Mouse (Mus musculus) G1E-ER4 (cell line): Measurements from ENCODE around the gene Git2. TPM values are rescaled to one million over a fixed set of nuclear protein-coding genes. Genes with fewer than 3 reads are reported as not detected.

Experiments used
- GATA1 ChIP-seq: IDR thresholded peaks from one replicate; pipeline ENCODE4 v1.8.0; 2012; ENCODE audit warnings: low read length, inconsistent platforms
- polyA plus RNA-seq: library from polyadenylated mRNA; stranded (reverse); fragments of >175 nt; gene quantifications from 2 replicates; pipeline ENCODE4 v1.2.3, GENCODE M21; 2012

Gene Git2
- polyA plus RNA-seq, 1 experiment, result 134 TPM

DNA sequence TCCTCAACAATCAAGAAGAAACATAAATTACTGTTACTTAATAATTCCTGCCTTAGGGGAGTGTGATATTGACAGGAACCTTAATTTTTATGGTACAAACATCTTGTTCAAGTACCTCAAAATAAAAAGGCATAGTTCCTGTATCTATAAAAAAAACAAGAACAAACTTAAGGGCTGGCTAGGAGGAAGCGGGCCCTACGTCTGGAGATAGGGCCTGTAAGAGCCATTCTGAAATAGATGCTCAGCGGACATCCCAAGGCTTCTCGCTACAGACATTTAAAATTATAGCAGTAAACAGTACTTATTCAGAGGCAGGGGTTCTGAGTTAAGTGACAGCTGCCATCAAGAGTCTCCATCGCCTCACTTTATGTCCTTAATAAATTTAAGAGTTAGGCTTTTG lies 27.8 kb downstream of the Git2 start:
- no peak for TF ChIP-seq GATA1

DNA sequence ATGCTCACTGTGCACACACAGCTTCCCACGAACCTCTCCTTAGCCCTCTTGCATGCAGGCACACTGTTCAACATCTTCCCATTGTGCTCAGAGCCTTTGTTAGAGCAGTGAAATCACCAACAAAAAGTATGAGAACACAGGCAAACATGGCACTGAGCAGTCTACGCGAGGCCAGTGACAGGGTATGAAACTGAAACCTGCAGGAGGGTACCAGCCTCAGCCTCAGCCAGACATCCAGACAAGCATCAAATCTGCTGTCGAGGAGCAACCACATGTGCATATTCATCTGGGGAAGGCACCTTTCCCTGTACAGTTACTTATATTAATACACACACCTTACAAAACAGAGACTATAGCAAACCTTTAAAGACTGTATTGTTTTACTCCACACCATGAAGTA lies 28.4 kb downstream of the Git2 start:
- no peak for TF ChIP-seq GATA1

DNA sequence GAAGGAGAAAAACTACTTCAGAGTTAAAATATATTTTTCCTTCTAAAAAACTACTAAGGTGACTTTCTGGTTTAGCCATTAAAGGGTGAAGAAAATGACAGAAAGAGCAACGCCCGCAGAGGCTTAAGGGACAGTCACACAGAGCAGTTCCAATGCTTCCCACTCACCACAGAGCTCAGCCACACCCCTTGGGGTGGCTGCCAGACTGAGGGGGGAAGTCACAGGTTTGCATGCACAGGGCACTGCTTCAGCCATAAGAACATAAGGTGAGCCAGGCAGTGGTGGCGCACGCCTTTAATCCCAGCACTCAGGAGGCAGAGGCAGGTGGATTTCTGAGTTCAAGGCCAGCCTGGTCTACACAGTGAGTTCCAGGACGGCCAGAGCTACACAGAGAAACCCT lies 29.7 kb downstream of the Git2 start:
- TF ChIP-seq GATA1, result no peak

DNA sequence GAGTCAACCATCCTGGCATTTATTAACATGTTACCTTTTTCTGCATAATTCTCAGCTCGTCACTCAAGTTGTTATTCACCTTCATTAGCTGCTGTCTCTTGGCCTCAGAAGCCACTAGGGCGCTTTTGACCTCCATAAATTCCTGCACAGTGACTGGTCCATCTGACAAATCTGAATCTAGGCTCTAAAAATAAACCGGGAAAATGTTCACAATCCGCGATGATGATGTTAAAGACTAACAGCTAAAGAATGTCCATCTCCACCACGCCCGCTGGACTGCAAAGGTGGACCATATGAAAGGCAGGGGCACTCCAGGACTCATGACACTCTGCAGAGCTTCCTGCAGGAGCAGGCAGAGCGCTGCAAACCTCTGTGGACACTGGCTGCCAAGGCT lies 31.6 kb downstream of the Git2 start:
- no peak for TF ChIP-seq GATA1

DNA sequence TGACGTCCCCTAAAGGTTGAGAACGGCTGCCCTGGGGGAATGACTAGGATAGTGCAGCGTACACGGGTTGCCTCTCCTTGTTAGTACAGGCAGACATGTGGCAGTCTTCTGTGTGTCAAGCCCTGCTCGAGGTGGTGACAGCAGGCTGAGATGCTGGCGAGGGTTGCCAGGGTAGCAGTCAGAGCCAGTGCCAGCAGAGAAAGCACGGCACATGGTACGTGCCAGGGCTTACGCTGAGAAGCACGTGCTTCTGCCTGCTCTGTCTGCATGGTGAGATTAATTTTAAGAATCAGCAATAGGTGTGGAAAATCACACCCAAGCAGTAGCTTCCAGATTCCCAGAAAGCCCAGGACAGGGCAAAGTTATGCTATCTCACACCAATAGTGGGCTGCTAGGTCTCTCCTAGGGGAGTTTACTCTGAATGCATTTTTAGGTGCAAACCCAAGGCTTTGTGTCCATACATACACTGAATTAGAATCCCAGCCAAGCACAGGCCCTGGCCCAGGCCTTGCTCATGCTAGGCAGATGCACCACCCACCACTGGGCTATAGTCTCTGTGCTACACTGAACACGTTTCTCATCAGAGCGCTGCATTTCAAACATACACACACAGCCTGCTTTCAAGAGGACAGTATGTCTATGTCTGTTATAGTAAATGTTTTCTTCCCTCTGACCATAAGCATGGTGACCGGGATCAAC lies 32.2 kb downstream of the Git2 start:
- no peak for TF ChIP-seq GATA1

DNA sequence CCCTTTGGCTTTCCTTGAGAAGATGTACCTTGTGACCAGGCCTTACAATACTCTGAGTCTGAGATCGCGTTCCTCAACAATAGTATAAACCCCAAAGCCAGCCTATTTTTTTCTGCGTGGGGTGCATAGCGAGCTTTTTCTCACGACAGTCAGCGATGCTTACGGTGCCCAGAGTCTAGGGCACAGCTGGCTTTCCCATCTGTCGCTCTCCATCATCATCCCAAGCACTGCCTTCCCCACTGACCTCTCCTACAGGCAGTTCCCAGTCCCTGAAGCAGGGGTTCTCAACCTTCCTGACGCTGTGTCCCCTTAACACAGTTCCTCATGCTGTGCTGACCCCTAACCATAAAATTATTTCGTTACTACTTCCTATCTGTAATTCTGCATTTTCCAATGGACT lies 32.7 kb downstream of the Git2 start:
- no peak for TF ChIP-seq GATA1

DNA sequence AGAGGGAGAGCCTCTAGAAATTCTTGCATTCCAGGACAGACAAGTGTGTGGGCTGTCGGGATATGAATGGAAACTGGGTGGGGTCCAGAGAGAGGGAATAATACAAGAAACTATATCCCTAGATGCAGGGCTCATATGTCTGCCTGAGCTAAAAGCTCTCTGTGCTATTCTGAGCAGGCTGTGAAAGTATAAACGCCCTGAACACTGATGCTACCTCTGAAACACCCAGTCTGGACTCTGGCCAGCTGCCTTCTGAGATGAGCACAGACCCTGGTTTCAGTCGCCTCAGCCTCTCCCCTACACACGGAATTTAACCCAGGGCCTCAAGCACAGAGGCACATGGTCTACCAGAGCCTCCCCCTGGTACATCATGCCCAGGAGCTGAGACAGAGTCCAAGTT lies 34.7 kb downstream of the Git2 start:
- TF ChIP-seq GATA1, result no peak

DNA sequence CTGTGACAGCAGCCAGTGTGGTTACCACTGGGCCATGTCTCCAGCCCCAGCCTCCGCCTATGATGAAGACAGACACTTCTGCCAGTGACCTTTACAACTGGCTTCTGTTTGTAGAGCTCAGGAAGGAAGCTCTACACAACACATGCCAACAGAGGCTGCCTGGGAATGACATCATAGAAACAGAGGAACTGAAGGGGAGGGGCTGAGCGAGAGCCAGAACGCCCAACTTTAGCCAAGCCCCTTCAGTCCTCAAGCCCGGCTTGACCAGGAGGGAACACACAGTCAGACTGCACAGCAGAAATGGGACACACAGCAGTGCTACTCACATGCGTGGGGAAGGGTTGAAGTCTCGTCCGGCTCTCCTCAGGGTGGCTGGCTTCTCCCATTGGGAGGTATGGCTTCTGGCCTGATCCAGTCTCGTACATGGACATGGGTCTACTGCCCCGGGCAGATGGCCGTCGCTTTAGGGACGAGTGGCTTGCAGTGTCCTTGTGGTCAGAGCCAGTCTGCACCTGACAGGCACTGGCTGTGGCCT lies 36.5 kb downstream of the Git2 start:
- TF ChIP-seq GATA1, result no peak

DNA sequence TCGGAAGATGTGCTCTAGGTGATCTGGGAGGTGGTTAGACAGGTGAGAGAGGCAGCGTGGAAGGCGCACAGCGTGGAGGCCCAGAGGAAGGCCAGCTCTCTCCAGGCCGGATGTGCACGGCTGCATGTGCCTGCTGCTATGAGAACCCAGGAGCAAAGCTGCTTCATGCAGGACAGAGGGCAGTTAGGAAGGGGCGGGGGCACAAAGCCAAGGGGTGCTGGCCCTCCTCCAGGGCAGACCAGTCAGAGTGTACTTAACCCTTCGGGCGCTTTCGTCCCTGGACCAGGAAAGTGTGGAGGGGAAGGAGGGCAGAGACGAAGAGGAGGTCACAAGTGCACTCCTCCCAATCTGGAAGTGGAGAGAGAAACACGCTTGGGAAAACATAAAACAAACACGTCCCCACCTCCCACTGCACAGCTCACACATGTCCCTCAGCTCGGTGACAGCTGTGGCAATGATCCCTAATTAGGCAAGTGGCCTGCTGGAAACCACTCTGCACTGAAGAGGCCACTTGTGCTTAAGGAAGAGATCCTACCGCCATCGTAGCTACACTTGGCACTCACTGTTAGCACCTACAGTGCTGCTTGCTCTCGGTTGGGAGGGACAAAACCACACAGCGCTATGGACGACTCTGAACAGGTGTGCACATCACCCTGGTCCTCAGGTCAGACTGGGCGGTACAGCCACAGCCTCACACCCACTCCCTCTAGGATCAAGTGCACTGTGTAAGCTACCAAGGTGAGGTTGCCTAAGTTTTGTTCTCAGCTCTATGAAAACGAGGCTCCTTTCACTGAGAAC lies 38.0 kb downstream of the Git2 start:
- TF ChIP-seq GATA1, result no peak

DNA sequence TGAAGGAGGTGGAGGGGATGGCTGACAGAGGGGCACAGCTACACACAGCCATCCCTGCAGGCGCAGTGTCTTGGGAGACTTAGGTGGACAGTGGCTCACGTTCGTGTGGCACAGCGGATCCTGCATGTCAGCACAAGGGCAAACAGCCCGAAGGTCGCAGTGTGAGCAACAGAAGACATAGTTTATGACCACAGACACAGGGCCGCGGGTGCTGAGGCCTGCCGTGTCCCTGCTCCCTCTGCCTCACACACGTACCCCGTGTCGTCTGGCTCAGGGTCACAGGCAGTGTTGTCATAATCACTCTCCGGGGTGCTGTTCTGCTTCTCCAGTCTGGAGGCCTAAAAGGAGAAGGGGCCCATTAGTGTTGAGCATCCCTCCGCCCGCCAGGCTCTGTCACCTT lies 41.7 kb downstream of the Git2 start:
- no peak for TF ChIP-seq GATA1

DNA sequence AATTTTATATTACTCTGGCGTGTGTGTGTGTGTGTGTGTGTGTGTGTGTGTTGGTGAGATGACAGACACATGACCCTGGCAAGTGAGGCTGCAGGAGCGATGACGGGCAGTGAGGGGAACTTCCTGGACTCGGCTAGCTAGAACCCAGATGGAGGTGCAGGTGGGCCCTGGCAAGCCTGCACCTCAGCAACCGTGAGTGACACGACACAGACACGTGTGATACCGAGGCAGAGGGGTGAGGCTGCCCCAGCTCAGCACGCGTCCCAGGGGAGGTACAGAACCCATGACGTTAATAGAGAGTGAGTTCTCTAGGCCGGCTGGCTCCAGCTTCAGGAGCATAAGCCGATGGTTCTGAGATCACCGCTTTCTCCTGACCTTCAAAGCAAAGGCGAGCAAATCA lies 43.3 kb downstream of the Git2 start:
- no peak for TF ChIP-seq GATA1

DNA sequence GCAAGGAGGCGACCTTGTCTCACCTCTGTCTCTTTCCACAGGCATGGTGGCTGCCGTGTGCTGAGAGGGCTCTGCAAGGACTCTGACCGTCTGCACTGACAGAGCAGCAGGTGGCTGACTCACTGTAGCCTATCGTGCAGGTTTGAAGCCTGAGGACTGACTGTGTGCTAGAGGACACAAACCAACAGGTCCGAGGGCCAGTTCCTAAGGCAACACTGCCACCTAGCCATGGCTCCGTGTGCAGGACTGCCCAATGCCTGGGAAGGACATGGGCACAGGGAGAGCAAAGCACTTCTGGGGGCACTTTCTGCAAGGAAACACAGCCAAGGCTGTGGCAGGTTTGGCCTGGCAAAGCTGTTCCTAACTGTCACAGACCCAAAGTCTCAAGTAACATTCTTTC lies 43.8 kb downstream of the Git2 start:
- TF ChIP-seq GATA1, result no peak

DNA sequence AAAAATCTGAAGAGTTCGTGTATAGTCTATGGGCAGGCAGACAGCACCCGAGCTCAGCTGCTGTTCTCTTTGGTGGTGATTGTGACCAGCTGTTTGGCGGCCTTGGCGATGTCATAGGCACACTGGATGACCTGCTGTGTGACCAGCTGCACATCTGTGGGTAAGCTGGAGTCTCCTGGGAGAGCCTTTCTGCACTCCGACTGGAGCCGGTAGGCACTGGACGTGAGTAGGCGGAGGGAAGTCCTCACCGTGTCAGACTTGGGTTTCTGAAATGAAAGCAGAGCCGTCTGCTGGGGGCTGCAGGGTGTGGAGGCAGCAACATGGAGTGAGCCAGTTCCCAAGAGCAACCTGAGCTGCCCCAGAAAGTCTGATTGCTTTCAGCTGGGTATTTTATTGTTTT lies 45.2 kb downstream of the Git2 start:
- TF ChIP-seq GATA1, result no peak

DNA sequence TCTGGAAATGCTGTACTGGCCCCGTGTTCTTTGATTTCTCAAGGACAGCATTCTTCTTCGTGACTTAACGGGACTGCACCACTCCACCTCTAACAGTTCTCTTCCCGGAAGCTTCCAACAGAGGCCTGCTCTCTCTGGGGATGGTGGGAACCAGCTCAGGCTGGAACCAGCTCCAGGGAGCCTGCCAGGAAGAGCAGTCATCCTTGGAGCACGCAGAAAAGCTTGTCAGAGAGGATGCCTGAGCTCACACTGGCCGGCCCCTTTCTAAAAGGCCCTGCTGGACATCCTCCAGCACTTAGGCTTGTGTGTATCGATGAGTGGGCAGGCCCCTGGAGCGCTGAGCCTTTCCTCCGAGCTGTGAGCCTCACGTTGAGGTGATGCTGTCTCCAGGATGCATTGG lies 47.2 kb downstream of the Git2 start:
- TF ChIP-seq GATA1, result no peak

DNA sequence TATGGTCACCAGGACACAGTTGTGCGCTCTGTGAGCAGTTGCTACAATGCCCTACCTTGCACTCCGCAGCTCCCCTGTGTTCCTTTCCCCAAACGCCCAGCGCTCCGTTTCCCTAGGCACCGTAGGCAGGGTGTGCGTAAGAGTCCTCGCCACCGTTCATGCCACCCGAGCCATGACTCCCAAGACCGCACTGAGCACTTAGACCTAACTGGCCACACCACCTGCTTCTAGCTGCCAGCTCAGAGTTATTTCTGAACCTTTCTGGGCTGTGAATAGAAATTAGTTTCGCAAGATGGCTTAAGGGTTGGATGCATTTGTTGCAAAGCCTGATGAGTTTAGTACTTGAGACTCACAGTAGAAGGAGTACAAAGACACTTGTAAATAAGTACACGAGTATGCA lies 52.5 kb downstream of the Git2 start:
- TF ChIP-seq GATA1, result no peak

DNA sequence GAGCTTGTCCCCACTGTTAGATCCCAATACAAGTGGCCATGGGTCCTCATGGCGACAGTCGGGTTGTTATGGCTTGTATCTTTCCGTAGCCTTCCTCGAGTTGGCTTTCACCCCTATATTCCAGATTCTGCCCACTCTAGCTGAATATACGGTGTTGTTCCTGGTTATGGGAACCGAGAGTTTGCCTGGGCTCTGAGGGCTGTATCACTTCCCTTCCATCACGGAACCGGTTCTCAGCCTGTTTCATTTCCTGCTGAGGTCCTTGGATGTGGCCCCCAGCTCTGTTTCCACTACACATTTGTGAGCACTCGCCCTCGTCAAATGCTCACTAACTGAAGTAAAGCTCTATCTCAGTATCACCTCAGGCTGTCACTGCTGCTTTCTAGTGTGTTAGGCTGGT lies 53.3 kb downstream of the Git2 start:
- TF ChIP-seq GATA1, result no peak

DNA sequence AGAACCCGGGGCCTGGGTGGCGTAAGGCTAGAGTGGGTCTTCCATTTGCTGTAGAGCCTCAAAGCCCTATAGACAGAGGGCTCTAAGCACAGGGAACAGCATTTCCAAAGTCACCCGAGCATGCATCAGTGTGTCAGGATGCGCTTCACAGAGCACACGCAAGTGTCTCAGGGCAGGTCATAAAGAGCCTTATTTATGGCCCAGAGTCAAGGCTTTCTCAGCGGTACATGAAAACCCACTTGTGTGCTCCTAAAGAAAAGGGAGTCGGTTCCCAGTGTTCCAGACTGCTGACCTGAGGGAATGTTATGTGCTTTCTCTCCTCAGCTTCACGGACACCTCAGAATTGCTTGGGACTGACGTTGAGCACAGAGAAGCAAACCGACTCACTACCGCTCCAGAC lies 54.5 kb downstream of the Git2 start:
- TF ChIP-seq GATA1, result no peak
